Mouse (Mus musculus) adrenal gland, postnatal 10 days (tissue): ENCODE measurements around the gene Egfl7. TPM values are rescaled to one million over a fixed set of nuclear protein-coding genes. Genes with fewer than 3 reads are reported as not detected.

ENCODE experiments used
- DNase-seq: peaks from one replicate; pipeline ENCODE4 v3.0.0; 2021; ENCODE audit warnings: mixed read lengths
- total RNA-seq, 2 experiments: library from RNA; stranded (reverse); gene quantifications; 2 replicates each; pipeline ENCODE4 v1.2.3; 2021

Gene Egfl7
- total RNA-seq, 2 experiments from 2014 or later, result 210 to 304 TPM

- no peak for DNase-seq
Measured at GRCm38 (mm10) chr2:26593211-26594021, 13.6 kb downstream of the Egfl7 start.

GRCm38 (mm10) chr2:26594022-26594346 lies 14.2 kb downstream of the Egfl7 start:
- peak; percentile 72 for DNase-seq

- no peak for DNase-seq
Measured at GRCm38 (mm10) chr2:26594461-26594933, 14.7 kb downstream of the Egfl7 start.

GRCm38 (mm10) chr2:26594934-26595724 lies 15.3 kb downstream of the Egfl7 start:
- DNase-seq, result peak; percentile 40

- peak; percentile 17 for DNase-seq
Measured at GRCm38 (mm10) chr2:26595725-26596435, 16.1 kb downstream of the Egfl7 start.

- DNase-seq, result no peak
Measured at GRCm38 (mm10) chr2:26596898-26597297, 17.1 kb downstream of the Egfl7 start.

- no peak for DNase-seq
Measured at GRCm38 (mm10) chr2:26597810-26598209, 18.0 kb downstream of the Egfl7 start.

GRCm38 (mm10) chr2:26598462-26598861 lies 18.6 kb downstream of the Egfl7 start:
- no peak for DNase-seq

GRCm38 (mm10) chr2:26599965-26600364 lies 20.2 kb downstream of the Egfl7 start:
- DNase-seq, result no peak

GRCm38 (mm10) chr2:26600664-26601063 lies 20.9 kb downstream of the Egfl7 start:
- DNase-seq, result no peak

- DNase-seq, result no peak
Measured at GRCm38 (mm10) chr2:26601595-26601994, 21.8 kb downstream of the Egfl7 start.

GRCm38 (mm10) chr2:26602631-26603030 lies 22.8 kb downstream of the Egfl7 start:
- DNase-seq, result peak; percentile 20

- peak; percentile 82 for DNase-seq
Measured at GRCm38 (mm10) chr2:26603159-26603558, 23.3 kb downstream of the Egfl7 start.

GRCm38 (mm10) chr2:26603720-26604671 lies 24.2 kb downstream of the Egfl7 start, which contains the start of gene Agpat2:
Agpat2 (minus strand) TSS chr2:26604417.
- peak; percentile 95 for DNase-seq

GRCm38 (mm10) chr2:26605331-26605730 lies 25.5 kb downstream of the Egfl7 start:
- peak; percentile 19 for DNase-seq

- peak; percentile 39 for DNase-seq
Measured at GRCm38 (mm10) chr2:26606579-26606978, 26.8 kb downstream of the Egfl7 start.

- DNase-seq, result peak; percentile 68
Measured at GRCm38 (mm10) chr2:26607056-26607910, 27.5 kb downstream of the Egfl7 start.

GRCm38 (mm10) chr2:26608781-26609180 lies 29.0 kb downstream of the Egfl7 start:
- no peak for DNase-seq

GRCm38 (mm10) chr2:26609261-26609661 lies 29.4 kb downstream of the Egfl7 start:
- DNase-seq, result peak; percentile 70

- DNase-seq, result no peak
Measured at GRCm38 (mm10) chr2:26610526-26610925, 30.7 kb downstream of the Egfl7 start.
